16 mouse cellular contexts compared by ENCODE assay signal in genomic region chr6:29082776-29083354, GRCm38 (mm10). TPM values are rescaled to one million over a fixed set of nuclear protein-coding genes. Genes with fewer than 3 reads are reported as not detected.
DNase-seq lines count a peak whose midpoint lies in the region; ATAC-seq and TF ChIP-seq lines count a peak whose summit lies in the region.
"Had no signal": no experiment of that assay in that cellular context is flagged by ENCODE, and none has a peak within 500 bp of the region (broad histone marks: within the 10 kb centered on the region; RNA-seq: fewer than 3 reads in every experiment).

No protein-coding gene starts in this region.

- 54% methylated on average over 9 of the region's 9 CpGs for WGBS in lung, postnatal 0 days
- WGBS in limb, embryonic 13.5 days = 45% methylated on average over 9 of the region's 9 CpGs

- H3K27ac ChIP-seq in lung, postnatal 0 days (ENCODE audit: low read length) = no peak overlapping the region
- no peak overlapping the region for H3K27ac ChIP-seq in limb, embryonic 13.5 days
- H3K27ac ChIP-seq: forebrain, embryonic 10.5 days; limb, embryonic 15.5 days; neural tube, embryonic 15.5 days had no signal

- H3K4me3 ChIP-seq in lung, postnatal 0 days (ENCODE audit: low read depth, low read length) = no peak overlapping the region
- H3K4me3 ChIP-seq in limb, embryonic 13.5 days = no peak overlapping the region
- H3K4me3 ChIP-seq: forebrain, embryonic 10.5 days; limb, embryonic 15.5 days; neural tube, embryonic 15.5 days had no signal

- no peaks in the 10 kb centered on the region for H3K36me3 ChIP-seq in lung, postnatal 0 days (ENCODE audit: insufficient read depth, low read length)
- no peaks in the 10 kb centered on the region for H3K36me3 ChIP-seq in limb, embryonic 13.5 days
- H3K36me3 ChIP-seq: forebrain, embryonic 10.5 days; limb, embryonic 15.5 days; neural tube, embryonic 15.5 days had no signal

- no peak for DNase-seq in lung, postnatal 0 days (ENCODE audit: low spot score)
- no peak for DNase-seq in lung, postnatal 14 days
- DNase-seq in ES-CJ7 (ENCODE audit: low read depth, low spot score) = peak; percentile 50
- peak; percentile 37 for DNase-seq in adrenal gland, postnatal 14 days
- no peak for DNase-seq in right cerebral cortex, postnatal 10 days (ENCODE audit: low spot score in 2 of 2)
- no peak for DNase-seq in lung, postnatal 36 days
- DNase-seq in left cerebral cortex, postnatal 14 days (ENCODE audit: low spot score in 2 of 2) = no peak
- DNase-seq: kidney, adult 2 months had no signal

- H3K27me3 ChIP-seq in lung, postnatal 0 days (replicated peaks; ENCODE audit: insufficient read depth, low read length) = no peaks in the 10 kb centered on the region
- H3K27me3 ChIP-seq in limb, embryonic 13.5 days = no peaks in the 10 kb centered on the region
- H3K27me3 ChIP-seq: limb, embryonic 15.5 days; neural tube, embryonic 15.5 days had no signal

- no peak for TF ChIP-seq EP300 in lung, postnatal 0 days (IDR thresholded peaks at IDR 0.05)

- no peak for ATAC-seq in lung, postnatal 0 days
- ATAC-seq in limb, embryonic 13.5 days (ENCODE audit: low FRiP score, low read depth) = 0 out of 2 replicates have a peak, but pooled peaks have one; percentile 40

- H3K9me3 ChIP-seq in lung, postnatal 0 days (ENCODE audit: low read length) = no peaks in the 10 kb centered on the region
- H3K9me3 ChIP-seq in limb, embryonic 13.5 days = no peaks in the 10 kb centered on the region
- H3K9me3 ChIP-seq: forebrain, embryonic 10.5 days; limb, embryonic 15.5 days; neural tube, embryonic 15.5 days had no signal

- peak; percentile 5; the same call in 1 of the 2 replicates for TF ChIP-seq CTCF in lung, postnatal 0 days (IDR thresholded peaks at IDR 0.05)

- H3K4me2 ChIP-seq in lung, postnatal 0 days (replicated peaks; ENCODE audit: low read depth, low read length) = no peak overlapping the region
- H3K4me2 ChIP-seq in limb, embryonic 13.5 days (replicated peaks) = no peak overlapping the region
- H3K4me2 ChIP-seq: limb, embryonic 15.5 days; neural tube, embryonic 15.5 days had no signal

- H3K9ac ChIP-seq in lung, postnatal 0 days (replicated peaks; ENCODE audit: low read depth) = no peak overlapping the region
- H3K9ac ChIP-seq in limb, embryonic 13.5 days = no peak overlapping the region
- H3K9ac ChIP-seq: limb, embryonic 15.5 days; neural tube, embryonic 15.5 days had no signal

- no peaks in the 10 kb centered on the region for H3K4me1 ChIP-seq in lung, postnatal 0 days (ENCODE audit: insufficient read depth, low read depth, low read length)
- H3K4me1 ChIP-seq in limb, embryonic 13.5 days = no peaks in the 10 kb centered on the region
- H3K4me1 ChIP-seq: limb, embryonic 15.5 days had no signal

- intact Hi-C loops in left cerebral cortex, postnatal 14 days (cut with DNase I) = no loop called here

RNA-seq across cellular contexts. Expression of gene Lep, which starts 22.8 kb away (rescaled TPM):
- polyA plus RNA-seq in lung, postnatal 0 days (2015; fragmentation: Nextera tagmentation; extraction: Ambion mirVana) = not detected in 2 replicates
- total RNA-seq in adrenal gland, postnatal 14 days (2021) = 5.9 and 17.0 TPM in 2 replicates
- polyA plus RNA-seq in limb, embryonic 13.5 days (2015; fragmentation: Nextera tagmentation; extraction: Ambion mirVana) = not detected in 2 replicates
- not detected for total RNA-seq in left cerebral cortex, postnatal 14 days (2021)
- total RNA-seq: common myeloid progenitor, adult 5-6 weeks; hematopoietic stem cell, adult 5-6 weeks; layer of hippocampus, adult 8-10 months; midbrain, postnatal 0 days had no signal
- polyA plus RNA-seq: forebrain, embryonic 10.5 days; limb, embryonic 15.5 days; midbrain, postnatal 0 days; neural tube, embryonic 15.5 days had no signal

Comparison
In these comparisons a context has a peak if more than half of its experiments do, and no peak if none do; other contexts are left out.
1. DNase-seq: peak in ES-CJ7 (single experiment) and adrenal gland, postnatal 14 days (single experiment); none in lung, postnatal 0 days (single experiment), lung, postnatal 14 days (single experiment), right cerebral cortex, postnatal 10 days (0 of 2), lung, postnatal 36 days (single experiment) and left cerebral cortex, postnatal 14 days (0 of 2).